Mouse (Mus musculus) retina, adult 2 months (tissue): Measurements from ENCODE around the gene Oxct2a.
"Not testable (repeated sequence)": the region's sequence is repeated elsewhere in the genome, so short reads cannot be mapped to it uniquely, and the experiment has no call there.

ENCODE experiments used
- DNase-seq: peaks from one replicate; pipeline ENCODE4 v3.0.0-alpha.2; 2012; ENCODE audit warnings: low read depth, low spot score

The Oxct2a gene

GRCm38 (mm10) chr4:123323534-123323933 lies at the start of gene Oxct2a:
Gene Oxct2a, minus strand, starts transcription at chr4:123323634.
- no peak for DNase-seq

GRCm38 (mm10) chr4:123363555-123363954 lies 40.1 kb upstream of the Oxct2a start:
- no peak for DNase-seq

- no peak for DNase-seq
Observed at GRCm38 (mm10) chr4:123360771-123361170, 37.3 kb upstream of the Oxct2a start.

GRCm38 (mm10) chr4:123358613-123359012 lies 35.2 kb upstream of the Oxct2a start:
- DNase-seq = no peak

GRCm38 (mm10) chr4:123355941-123356340 lies 32.5 kb upstream of the Oxct2a start:
- no peak for DNase-seq

- no peak for DNase-seq
Observed at GRCm38 (mm10) chr4:123353271-123353877, 29.9 kb upstream of the Oxct2a start.

GRCm38 (mm10) chr4:123343471-123343789 lies 20.0 kb upstream of the Oxct2a start:
- no peak for DNase-seq

- DNase-seq = peak; percentile 3
Observed at GRCm38 (mm10) chr4:123342642-123343470, 19.4 kb upstream of the Oxct2a start, which contains the start of gene Bmp8a. Gene Bmp8a, minus strand, starts transcription at chr4:123343252.

- DNase-seq = no peak
Observed at GRCm38 (mm10) chr4:123342091-123342641, 18.7 kb upstream of the Oxct2a start.

- DNase-seq = no peak
Observed at GRCm38 (mm10) chr4:123340232-123340631, 16.8 kb upstream of the Oxct2a start.

GRCm38 (mm10) chr4:123337693-123338092 lies 14.3 kb upstream of the Oxct2a start:
- no peak for DNase-seq

GRCm38 (mm10) chr4:123335796-123336585 lies 12.6 kb upstream of the Oxct2a start:
- DNase-seq = no peak

- not testable (repeated sequence) for DNase-seq
Observed at GRCm38 (mm10) chr4:123335244-123335643, 11.8 kb upstream of the Oxct2a start.

GRCm38 (mm10) chr4:123334177-123334576 lies 10.7 kb upstream of the Oxct2a start:
- no peak for DNase-seq

- DNase-seq = no peak
Observed at GRCm38 (mm10) chr4:123333151-123333550, 9.7 kb upstream of the Oxct2a start.

GRCm38 (mm10) chr4:123331961-123332360 lies 8.5 kb upstream of the Oxct2a start:
- not testable (repeated sequence) for DNase-seq

- DNase-seq = no peak
Observed at GRCm38 (mm10) chr4:123331326-123331725, 7.9 kb upstream of the Oxct2a start.

- DNase-seq = no peak
Observed at GRCm38 (mm10) chr4:123328946-123329345, 5.5 kb upstream of the Oxct2a start.

- DNase-seq = no peak
Observed at GRCm38 (mm10) chr4:123327630-123328029, 4.2 kb upstream of the Oxct2a start.

- DNase-seq = no peak
Observed at GRCm38 (mm10) chr4:123326087-123326486, 2.7 kb upstream of the Oxct2a start.

GRCm38 (mm10) chr4:123322910-123323309 lies 524 bp downstream of the Oxct2a start:
- DNase-seq = not testable (repeated sequence)

GRCm38 (mm10) chr4:123314497-123314896 lies 8.9 kb downstream of the Oxct2a start:
- DNase-seq = no peak
